Mouse (Mus musculus) heart, adult 8-10 months (tissue): ENCODE measurements around the gene Tmem54. TPM values are rescaled to one million over a fixed set of nuclear protein-coding genes. Genes with fewer than 3 reads are reported as not detected.

Experiments used
- DNase-seq: peaks from one replicate; pipeline ENCODE4 v3.0.0; 2022; ENCODE audit warnings: low spot score
- total RNA-seq, 4 experiments: library from RNA; stranded (reverse); gene quantifications; 2 replicates each; pipeline ENCODE4 v1.2.4; 2022

Tmem54 gene
- total RNA-seq, 4 experiments from 2014 or later: not detected

DNA sequence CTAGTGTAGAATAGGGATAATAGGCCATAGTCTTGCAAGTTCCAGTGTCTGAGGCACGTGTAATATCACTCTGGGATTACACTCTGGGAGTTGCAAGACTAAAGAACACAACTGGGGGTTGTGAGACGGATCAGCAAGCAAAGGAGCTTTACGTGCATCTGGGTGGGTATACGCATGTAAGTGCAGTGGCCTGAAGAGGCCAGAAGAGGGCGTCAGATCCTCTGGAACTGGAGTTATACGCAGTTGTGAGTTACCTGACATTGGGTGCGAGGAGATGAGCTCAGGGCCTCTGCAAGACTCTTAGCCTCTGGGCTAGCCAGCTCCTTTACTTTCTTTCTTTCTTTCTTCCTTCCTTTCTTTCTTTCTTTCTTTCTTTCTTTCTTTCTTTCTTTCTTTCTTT lies 8.3 kb upstream of the Tmem54 start:
- DNase-seq: no peak

DNA sequence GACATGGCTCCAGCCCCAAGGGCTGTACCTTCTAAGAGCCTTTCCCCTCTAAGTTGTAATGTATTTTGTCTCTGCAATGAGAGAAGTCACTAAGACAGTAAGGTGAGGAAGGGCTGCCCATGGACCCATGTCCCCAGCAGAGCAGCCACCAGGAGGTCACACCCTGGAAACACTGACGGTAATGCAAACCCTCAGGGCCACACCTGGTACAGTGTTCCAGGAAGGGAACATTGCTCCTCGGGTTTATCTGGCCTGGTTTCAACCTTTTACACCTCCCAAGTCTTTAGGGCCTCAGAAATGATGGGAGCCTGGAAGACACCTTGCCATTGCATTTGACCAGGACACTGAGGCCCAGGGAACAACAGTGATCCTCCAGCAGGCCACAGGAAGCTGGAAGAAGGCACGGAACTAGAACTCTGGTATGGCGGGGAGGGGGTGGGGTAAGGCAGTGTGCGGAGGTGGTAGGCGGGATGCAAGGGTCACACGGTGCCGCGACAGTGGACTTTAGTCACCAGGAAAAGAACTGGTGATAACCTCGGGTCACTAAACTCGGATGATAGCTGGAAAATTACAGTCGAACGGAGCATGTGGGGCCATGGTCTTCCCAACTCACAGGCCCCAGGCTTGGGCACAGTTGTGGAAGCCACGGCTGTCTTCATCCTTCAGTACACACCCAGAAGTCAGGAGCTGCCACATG lies 3.1 kb upstream of the Tmem54 start:
- no peak for DNase-seq

DNA sequence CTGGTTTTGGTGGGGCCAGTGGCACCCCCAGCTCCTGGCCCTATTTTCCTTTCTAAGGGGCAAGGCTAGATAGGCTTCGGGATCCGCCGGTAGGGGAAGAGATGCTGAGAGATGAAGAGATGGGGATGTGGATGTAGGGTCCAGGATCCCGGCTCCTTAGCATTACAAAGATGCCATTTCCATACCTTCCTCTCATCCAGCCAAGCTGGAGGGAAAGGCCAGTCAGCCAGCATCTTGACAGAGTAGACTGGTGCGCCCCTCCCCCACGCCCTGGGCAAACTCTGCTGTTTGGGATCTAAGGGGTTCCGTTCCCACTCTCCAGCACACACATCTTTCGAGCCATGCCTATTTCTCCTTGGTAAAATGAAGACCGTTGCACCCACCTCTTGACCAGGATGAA lies 725 bp downstream of the Tmem54 start:
- DNase-seq: no peak

DNA sequence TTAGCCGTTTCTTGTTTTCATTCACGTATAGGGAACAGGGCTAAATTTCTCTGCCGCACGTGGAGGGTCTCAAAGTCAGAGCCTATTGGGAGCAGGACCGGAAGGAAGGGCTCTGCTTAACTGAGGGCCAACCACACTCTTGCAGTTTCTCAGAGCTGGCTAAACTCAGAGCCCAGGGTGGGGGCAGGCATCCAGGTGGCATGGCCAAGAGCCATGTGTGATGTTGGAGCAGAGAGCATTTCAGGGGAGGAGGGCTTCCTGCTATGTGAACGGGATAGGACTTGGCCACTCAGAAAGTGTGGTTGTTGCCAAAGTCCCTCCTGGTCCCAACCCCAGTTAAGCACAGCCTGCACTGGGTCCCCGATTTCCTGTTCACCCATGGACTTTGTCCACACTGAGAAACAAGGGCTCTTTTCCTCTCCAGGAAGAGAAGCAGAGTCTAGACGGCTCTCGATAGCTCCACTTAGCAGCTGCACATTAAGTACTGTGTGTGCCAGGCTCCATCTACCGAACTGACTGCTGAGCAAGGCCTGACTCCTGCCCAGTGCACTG lies 2.1 kb downstream of the Tmem54 start:
- no peak for DNase-seq

DNA sequence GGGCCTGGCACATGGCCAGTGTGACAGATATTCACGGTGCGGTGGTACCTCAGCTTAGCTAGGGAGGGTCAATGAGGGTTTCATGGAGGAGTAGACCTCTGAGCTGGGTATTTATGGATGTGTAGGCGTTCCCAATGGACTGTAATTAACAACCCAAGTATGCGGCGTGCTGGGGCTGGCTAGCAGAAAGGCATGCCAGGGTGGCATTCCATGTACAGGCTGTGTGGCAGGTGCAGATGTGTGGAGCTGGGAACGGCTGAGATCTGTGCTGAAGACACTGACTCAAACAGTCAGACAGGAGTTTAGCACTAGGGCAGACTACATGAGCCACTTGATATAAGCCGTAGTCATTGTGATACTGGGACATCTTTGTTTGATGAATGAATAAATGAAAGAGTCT lies 3.3 kb downstream of the Tmem54 start:
- DNase-seq: no peak

DNA sequence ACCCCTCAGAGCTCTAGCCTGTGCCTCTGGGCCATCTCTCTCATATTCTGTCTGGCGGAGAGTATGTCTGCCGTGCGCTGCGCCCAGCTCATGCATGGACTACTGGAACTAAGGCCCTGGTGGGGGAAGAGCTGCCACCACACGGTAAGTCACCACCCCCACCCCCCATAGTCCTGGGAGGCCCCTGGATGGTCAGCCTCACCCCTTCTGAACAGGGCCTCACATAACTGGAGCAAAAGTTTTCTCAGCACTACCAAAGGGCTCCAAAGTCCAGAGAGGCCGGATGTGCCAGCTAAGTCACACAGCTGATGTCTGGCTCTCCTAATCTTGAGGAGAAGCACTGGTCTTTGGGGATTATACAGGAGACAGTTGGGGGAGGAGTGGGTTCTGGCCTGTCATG lies 5.5 kb downstream of the Tmem54 start:
- DNase-seq: no peak

DNA sequence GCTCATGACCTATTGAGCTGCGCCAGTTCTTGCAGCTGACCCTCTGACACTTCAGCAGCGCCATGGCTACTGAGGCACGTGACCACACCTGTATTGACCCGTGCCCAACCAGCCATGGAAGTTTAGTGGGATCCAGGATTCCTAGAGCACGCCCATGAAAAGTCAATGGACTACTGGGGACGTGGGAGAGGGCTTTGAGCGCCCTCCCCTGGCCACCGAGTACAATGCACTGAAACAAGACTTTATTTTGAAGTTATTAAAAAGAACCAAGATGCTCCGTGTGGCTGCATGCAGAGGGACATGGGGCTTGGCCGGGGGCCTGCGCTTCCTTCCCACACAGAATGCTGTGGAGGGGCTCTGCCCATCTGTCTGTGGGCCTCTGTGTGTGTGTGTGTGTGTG lies 6.0 kb downstream of the Tmem54 start:
- DNase-seq: no peak

DNA sequence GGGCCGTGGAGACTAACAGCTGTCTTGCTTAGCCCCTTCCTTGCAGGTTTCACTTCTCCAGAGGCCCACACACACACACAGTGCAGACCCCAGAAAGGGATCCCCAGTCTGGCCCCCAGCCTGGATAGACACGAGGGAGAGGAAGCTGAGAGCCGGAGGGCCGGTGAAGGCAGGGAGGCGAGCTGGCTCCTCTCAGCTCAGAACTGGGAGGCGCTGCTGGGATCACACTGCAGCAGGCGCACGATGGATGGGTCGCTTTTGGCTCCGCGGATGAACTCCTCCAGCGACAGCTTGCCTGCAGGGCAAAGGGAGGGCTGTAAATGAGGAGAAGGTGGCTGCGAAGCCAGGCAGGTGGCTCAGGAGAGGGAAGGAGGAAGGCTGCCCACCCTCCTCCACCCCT lies 6.9 kb downstream of the Tmem54 start:
- no peak for DNase-seq

DNA sequence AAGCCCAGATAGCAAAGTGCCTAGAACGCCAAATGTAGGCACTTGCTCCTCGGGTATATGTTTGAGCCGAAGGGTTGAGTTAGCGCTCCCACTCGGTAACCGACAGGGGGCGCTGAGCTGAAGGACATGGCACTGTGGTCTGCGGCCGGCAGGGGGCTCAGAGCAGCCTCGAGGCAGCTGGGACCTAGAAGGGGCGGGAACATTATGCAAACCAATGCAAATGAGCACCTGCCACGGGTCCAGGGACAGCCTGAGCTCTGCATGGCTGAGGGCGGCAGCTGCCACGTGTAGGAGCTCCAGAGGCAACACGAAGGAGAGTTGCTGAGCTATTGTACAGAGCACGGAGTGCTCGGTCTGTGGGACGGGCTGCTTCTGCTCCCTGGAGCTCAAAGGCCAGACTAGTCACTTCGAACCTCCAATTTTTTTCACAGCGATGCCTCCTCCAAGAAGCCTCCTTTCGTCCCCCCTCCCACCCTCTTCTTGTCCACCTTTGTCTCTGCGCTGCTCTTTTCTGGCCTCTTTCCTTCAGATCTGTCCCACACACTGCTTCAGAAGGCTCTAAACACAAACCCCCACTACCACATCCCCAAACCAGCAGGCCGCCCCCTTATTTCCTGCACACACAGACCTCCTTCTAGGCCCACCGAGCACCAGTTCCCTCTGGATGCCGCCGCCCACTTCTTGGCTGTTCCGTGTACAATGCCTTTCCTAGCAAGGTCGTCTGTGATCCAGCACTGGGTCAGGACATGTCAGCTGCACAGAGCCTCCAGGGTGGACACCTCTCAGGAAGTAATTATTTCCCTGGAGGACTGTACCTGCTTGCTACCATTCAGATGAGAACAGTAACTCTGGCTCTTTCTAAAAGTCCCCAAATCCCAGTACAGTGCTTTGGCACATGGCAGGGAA lies 8.0 kb downstream of the Tmem54 start:
- DNase-seq: no peak

DNA sequence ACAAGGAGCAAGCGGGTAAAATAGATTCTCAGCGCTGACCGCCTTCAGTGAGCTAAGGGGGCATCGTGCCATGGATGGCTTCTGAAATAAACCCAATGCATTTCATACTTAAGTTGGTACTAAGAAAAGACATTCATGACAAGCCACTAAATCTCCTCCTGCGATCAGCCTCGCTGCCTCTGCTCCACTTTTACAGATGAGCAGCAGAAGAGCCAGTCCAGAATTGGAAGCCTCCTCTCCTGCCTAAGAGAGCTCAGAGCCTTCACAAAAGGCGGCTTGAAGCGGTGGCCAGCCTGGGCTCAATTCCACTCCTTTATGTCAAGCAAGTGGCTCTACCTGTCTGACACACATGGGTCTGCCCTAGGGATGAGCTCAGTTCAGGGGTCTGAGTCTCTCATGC lies 11.4 kb downstream of the Tmem54 start:
- DNase-seq: no peak

DNA sequence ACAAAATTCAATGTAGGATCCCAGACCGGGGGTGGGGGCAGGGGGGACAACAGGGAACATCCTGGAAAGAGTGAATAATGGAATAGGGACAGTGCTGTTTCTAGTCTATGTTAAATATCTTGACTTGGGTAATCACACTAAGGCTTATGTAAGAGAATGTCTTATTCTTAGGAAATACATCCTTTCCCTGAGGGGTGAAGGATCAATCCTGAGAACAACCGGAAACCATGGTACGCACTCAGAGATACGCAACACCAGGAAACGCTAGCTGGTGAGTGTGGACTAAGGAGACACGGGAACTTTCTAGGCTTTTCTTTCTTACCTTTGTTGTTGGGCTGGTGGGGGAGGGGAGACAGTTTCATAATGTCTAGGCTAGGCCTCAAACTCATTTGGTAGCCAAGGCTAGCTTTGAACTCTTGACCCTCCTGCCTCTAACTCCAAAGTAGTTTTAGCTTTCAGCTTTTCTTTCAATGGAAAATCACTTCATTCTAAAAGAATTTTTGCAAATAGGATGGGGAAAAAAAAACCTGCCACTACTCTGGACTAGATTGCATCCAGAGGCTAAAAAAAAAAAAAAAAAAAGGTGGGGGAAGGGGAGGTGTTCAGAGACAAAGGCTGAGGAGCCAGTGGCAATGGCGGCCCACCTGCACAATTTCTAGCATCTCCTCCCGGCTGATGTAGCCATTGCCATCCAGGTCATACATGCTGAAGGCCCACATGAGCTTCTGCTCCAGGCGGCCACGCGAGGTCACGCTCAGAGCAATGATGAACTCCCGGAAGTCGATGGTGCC lies 12.6 kb downstream of the Tmem54 start:
- no peak for DNase-seq

DNA sequence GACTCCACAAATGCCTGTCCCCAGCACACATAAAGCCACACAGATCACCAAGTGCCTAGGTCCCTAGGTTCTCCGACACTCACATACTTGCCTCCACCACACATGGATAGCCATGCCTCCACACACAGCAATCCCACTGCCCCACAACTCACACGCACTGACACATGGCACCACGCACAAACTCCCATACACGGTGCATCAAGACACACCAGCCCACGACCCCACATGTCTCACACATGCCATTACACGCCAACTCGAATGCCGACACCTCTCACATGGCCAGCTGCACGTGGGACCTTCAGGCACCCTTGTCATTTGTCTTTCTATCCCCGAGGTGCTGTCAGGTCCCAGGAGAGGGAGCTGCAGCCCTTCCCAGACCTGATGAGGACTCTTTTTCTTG lies 14.4 kb downstream of the Tmem54 start:
- no peak for DNase-seq

DNA sequence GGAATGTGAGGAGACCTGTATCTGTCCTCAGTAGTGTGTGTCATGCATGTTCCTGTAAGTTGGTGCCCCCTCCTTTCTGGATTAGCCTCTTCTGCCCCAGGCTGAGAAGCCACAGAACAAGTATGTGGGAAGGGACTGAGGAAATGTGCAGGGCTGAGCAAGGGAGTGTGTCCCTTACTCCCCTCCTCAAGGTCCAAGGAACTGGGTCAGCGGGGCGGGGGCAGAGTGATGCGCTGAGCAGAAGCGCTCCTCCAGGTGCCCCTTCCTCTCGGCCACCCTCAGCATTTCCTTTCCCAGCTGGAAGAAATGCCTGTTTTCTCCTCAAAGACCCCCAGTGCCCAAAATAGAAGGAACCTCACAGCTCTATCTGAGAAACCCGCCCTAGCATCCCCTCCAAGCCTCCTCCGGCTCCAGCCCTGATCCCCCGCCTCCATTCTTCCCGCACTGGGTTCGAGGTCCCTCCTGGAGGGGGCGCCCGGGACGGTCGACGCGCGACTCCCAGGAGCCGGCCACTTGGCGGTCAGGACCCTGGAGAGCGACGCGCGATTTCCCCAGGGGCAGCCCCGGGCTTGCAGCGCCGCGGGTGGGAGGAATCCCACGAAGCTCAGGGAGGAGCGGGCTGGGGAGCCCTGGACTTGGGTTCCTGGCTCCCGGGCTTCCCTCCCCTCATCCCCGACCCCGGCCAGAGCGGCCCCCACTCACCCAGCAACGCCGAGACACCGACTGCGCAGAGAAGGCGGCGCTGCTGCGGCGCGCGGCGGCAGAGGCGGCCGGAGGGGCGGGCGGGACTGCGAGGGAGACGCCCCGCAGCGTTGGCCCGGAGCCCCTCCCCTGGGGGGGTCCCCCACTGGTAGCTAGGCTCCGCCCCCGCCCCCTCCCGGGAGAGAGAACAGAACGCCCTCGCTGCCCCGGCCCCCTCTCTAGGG lies 15.4 kb downstream of the Tmem54 start:
- no peak for DNase-seq

DNA sequence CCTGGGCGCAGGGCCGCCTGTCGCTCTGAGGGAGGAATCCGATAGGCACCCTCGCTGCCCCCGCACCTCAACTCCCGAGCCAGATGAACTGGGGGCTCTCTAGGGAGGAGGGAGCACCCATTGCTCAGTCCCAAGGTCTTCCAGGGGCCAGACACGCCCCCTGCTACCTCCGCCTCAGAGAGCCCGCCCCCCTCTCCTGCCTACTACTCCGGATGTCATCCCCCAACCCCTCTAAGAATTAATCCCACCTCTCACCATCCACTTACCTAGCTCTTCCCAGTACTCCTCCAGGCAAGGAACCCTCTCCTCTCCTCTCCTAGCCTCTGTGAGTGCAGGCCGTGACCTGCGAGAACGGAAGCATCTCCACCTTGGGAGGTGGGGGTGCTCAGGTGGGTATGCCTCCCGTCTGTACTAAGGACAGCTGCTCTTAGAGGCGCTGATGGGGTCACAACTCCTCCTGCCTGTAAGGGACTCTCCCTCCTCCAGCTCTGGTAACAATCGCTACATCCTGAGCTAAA lies 16.3 kb downstream of the Tmem54 start, which contains the start of gene Hpca:
Hpca (minus strand) TSS at position 468 of the 518 bp plus-strand sequence.
- no peak for DNase-seq

DNA sequence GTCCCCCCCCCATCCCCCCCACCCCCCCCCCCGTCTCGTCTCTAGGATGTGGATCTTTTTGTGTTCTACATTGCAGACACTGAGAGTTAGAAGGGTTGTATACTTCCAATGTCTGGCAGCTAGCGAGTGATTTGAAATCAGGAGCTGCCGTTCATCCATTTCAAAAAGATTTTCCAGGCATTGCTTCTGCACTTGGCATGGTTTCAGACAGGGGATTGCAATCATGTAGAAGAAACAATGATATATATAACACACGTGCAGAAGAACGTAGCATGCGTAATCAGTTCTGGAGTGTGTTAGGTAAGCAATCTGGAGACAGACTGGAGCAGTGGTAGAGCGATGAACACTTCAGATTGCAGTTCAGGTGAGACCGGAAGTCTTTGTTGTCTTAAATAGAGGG lies 16.8 kb downstream of the Tmem54 start:
- DNase-seq: no peak

DNA sequence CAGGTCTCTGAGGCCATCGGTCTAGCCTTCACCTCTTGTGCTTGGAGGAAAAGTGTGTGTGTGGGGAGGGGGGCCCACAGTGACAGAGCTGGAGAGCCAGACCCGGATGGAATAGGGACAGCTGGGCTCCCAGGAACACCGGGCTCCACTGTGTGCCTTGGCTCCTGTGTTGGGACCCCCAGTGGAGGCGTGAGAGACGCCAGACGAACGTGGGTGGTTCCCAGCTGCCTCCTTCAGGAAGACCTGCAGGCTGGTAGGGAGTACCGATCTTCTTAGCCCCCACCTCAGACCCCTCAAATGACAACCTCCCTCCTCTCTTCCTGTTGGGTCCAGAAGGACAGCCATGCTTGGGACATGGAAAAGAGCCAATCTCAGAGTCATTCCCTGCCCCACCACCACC lies 17.4 kb downstream of the Tmem54 start:
- DNase-seq: no peak

DNA sequence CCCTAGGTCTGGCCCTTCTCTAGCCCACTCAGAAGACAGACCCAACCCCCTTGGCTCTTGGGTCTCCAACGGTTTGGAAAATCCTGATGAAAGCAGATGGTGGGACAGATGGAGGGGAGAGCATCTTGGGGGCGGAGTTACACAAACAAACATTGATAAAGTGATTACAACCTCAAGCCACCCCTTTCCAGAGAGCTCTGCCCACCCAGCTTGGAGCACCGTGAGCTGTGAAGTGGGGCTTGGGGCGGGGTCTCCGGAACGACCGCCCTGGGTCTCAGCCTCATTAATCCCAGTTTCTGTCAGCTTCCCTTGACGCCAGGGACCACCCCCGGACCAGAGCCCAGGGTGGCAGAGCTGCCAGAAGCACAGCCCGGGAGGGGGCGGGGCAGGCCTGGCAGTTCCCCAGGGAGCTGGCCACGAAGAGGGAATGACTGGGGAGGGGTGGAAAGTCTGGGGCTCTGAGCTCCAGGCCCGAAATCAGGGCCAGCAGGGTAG lies 19.4 kb downstream of the Tmem54 start:
- no peak for DNase-seq

DNA sequence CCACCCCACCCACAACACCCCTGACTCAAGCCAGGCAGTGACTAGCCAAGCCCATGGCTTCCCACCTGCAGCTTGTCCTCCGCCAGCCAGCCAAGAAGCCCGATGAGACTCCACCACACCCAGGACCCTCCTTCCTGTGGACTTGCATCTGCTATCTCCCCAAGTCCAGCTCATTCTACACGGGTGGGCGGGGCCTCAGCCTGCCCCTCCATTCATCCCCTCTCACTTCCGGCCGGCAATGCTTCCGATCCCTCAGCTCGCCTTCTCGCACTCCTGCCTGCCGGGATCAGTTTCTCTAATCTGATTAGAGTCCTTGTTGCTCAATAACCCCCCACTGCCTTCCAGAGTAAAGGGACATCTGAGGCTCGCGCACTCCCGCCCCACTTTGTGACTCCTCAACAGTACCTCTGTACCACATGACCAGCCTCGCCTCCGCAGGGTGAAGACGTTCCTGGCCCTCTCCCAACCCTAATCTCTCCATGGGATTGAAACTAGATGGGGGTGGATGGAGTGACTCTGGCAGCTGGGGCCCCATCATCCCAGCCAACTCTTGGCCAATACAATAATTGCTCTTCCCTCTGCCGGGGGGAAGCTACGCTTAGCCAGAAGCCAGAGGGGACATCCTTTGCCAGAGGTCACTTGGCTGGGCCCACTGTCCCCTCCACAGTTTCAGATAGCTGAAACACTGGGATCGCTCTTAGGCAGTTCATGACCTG lies 20.5 kb downstream of the Tmem54 start:
- no peak for DNase-seq

DNA sequence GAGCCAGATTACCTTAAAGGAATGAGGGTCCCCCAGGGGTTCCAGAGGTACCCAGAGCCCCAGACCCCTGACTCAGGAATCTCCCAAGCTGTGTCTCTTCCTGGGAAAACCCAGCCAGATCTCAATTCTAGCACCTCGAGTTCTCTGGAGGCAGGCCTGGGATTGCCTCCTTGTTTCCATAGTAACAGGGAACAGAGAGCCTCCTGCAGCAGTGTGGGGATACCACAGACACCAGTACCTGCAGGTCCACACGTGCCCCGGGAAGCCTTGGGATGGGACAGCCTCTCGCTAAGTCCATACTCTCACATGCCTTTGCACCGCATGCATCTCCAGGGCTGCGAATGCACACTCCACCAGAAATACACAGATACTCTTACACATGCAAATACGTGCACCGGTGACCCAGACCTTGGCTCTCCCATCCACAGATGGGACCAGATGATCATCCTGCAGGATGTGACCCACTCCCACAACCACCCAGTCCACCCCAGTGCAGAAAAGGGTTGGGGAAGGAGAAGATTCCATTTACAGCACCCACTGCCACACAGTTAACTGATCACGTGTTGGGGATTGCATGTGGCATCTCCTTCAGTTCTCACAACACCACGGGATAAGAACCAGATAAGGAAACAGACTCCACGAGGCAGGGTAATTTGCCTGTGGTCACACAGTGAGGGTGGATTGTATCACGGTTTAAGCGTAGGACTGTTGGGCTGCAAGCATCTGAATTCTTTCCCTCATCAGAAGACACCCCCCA lies 23.4 kb downstream of the Tmem54 start:
- DNase-seq: no peak
